Mouse (Mus musculus) cortical plate, adult 2 months (tissue): ENCODE measurements around the gene Nf1. TPM values are rescaled to one million over a fixed set of nuclear protein-coding genes. Genes with fewer than 3 reads are reported as not detected.

Experiments used
- H3K27ac ChIP-seq: fragments of 200-500 bp; 2 replicates; pipeline ENCODE4 v1.5.1; 2012; ENCODE audit warnings: low read length, control low read depth, inconsistent platforms; ENCODE audit not compliant: insufficient read depth
- H3K4me1 ChIP-seq: fragments of 200-500 bp; 2 replicates; pipeline ENCODE4 v1.6.1; 2011; ENCODE audit warnings: low read length; ENCODE audit not compliant: control insufficient read depth, insufficient read depth
- H3K4me3 ChIP-seq: fragments of 200-500 bp; 2 replicates; pipeline ENCODE4 v1.5.1; 2011; ENCODE audit warnings: mild to moderate bottlenecking, low read length, control low read depth; ENCODE audit not compliant: insufficient read depth
- CTCF ChIP-seq: fragments of 200-500 bp; IDR thresholded peaks from 2 replicates; pipeline ENCODE4 v1.5.1; 2011; ENCODE audit warnings: mild to moderate bottlenecking, control low read depth, low read length; ENCODE audit not compliant: insufficient read depth; ENCODE audit errors: extremely low read depth
- POLR2A ChIP-seq: fragments of 200-500 bp; IDR thresholded peaks from 2 replicates; pipeline ENCODE4 v1.6.1; 2011; ENCODE audit warnings: mild to moderate bottlenecking, low read length, control low read depth; ENCODE audit not compliant: insufficient read depth; ENCODE audit errors: extremely low read depth
- polyA plus RNA-seq: library from polyadenylated mRNA; depleted of rRNA; stranded (reverse); fragments of >200 nt; gene quantifications from 2 replicates; pipeline ENCODE4 v1.2.3, GENCODE M21; 2012

Gene Nf1
- polyA plus RNA-seq, 1 experiment = 33.8 TPM

DNA sequence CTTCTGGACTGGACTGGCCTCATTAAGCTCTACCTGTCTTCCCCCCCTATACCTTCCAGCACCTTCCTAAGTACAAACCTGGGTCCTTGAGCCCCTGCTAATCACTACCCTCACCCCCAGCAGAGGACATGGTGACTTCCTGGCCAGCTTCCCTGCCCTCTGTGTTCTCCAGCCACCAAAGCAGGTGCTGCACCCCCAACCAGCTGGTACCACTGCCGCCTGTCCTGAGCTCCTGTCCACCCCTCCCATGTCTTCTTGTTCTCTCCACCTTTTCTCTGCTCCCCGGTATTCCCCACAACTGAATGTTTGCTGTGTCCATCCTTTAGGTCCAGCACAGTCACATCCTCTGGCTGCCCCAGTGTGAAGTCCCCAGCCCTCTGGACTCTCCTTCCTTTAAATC lies 271.0 kb downstream of the Nf1 start:
- Histone ChIP-seq H3K4me1 (peaks cover 11% of the 10 kb centered on the region; the same call in 1 of the 2 replicates), H3K27ac (0 out of 2 replicates have a peak overlapping the region, but pooled peaks have one; percentile 18)
- TF ChIP-seq CTCF = no peak
- TF ChIP-seq POLR2A = no peak

DNA sequence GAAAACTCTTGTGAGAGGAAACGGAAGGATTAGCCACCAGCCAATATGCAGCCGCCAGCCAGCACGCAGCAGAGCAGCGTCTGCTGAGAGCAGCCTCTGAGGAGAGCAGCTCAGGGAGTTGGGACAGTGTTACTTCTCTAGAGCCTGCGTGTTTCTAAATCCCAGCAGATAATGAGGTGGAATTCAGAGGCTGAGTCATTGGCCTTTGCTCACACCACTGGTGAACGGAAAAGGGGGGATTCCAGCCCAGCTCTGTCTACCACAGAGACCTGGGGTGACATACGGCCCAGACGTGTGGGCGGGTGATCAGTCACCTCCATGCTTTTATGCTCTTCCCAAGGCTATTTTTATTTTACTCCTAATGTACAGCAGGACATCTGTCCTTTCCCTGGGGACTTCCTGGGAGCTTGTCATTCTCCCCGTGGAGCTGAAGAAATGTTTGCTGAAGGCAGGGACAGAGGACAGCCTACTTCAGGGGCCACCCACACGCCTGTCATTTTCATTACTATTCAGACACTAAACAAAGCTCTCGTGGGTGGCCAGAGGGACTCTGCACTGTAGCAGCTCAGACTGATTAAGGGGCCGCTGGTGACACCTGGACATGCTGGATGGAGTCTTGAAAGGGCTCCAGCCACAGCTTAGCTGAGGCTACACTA lies 271.6 kb downstream of the Nf1 start:
- no peak for TF ChIP-seq POLR2A
- no peak for TF ChIP-seq CTCF
- 0 out of 2 replicates have a peak overlapping the region, but pooled peaks have one; percentile 8 for H3K27ac ChIP-seq
- no peak overlapping the region for H3K4me3 ChIP-seq
- peaks cover 11% of the 10 kb centered on the region; the same call in 1 of the 2 replicates for H3K4me1 ChIP-seq

More for the DNA sequence above, 271.0 kb downstream of the Nf1 start:
- no peak overlapping the region for H3K4me3 ChIP-seq

DNA sequence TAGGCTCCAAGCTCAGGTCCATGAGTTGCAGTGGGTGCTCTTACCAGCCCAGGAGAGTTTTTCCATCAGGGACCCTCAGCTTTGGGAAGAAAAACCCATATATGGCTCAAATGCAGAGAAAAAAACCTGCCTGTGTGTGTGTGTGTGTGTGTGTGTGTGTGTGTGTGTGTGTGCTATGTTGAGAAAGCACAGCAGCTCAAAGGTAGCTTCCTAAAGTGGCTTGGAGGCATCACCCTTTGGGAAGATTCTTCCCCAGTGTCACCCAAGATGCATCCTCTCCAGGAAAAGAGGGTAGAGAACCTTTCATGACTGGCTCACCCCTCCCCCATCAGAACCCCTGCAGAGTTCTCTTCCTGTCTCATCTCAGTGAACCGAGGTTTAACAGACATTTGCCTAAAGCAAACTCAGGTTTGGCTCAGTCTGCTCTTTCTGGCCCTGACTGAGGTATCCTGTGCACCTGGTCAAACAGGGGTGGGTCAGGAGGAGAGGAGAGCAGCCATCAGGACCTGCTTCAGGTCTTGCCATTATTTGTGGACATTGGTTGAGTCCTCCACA lies 272.6 kb downstream of the Nf1 start:
- TF ChIP-seq POLR2A (no peak), CTCF (no peak)
- no peak overlapping the region for H3K4me3 ChIP-seq
- H3K27ac ChIP-seq = no peak overlapping the region
- H3K4me1 ChIP-seq = peaks cover 11% of the 10 kb centered on the region; the same call in 1 of the 2 replicates

DNA sequence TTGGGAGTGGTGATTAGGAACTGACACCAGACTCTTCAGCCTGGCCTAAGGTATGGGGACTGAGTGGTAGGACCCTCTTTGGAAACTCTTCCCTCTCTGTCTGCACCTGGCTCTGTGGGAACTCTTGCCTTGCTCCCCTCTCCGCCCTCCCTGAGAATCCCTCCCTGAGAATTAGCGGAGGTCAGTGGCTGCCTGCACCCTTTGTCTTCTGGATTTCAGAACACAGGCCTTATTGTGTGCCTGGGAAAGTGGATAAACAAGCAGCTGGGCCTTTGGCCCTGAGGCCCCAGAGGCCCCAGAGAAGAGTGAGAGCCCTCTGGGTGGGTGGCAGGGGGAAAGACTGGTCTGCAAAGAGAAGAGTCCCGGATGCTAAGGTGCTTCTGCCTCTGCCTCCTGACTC lies 273.6 kb downstream of the Nf1 start:
- TF ChIP-seq CTCF = no peak
- TF ChIP-seq POLR2A = no peak
- Histone ChIP-seq H3K4me3 (no peak overlapping the region), H3K27ac (0 out of 2 replicates have a peak overlapping the region, but pooled peaks have one; percentile 8), H3K4me1 (peaks cover 11% of the 10 kb centered on the region; the same call in 1 of the 2 replicates)

DNA sequence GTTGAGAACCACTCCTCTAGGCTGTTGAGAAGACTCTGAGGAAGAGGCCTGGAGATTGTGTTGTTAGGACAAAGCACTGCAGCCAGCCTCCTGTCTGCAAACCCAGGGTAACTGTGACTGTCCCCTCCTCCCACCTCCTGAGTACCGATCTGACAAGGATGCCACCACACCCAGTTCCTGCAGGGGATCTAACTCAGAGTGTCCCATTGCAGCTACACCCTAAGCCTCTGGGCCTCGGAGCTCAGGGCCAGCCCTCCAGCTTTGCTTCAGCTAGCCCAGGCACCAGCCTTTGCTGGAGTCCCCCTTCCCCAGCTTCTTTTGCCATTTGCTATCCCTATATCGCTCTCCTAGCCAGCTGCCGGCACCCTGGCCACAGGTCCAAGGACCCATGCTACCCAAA lies 274.2 kb downstream of the Nf1 start:
- Histone ChIP-seq H3K4me3 (no peak overlapping the region), H3K27ac (no peak overlapping the region), H3K4me1 (peaks cover 11% of the 10 kb centered on the region; the same call in 1 of the 2 replicates)
- TF ChIP-seq CTCF (no peak), POLR2A (no peak)

DNA sequence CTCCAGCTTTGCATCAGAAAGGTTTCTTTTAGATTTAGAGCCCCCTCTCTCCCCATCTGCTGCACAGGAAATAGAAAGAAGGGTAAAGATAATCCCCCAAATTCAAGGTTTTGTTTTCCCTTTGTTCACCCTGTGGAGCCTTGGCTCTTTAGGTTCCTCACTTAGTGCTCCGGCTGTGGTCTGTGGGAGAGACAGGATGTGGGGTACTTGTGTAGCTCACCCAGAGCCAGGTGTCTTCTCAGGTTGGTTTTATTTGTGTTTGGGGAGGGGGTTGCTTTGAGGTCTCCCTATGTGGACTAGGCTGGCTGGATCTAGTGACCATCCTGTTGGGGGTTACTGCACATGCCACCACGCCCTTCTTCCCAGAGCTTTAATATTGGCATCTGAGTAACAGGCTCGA lies 275.4 kb downstream of the Nf1 start:
- Histone ChIP-seq H3K27ac (no peak overlapping the region), H3K4me3 (no peak overlapping the region), H3K4me1 (peaks cover 11% of the 10 kb centered on the region; the same call in 1 of the 2 replicates)
- no peak for TF ChIP-seq POLR2A
- no peak for TF ChIP-seq CTCF

DNA sequence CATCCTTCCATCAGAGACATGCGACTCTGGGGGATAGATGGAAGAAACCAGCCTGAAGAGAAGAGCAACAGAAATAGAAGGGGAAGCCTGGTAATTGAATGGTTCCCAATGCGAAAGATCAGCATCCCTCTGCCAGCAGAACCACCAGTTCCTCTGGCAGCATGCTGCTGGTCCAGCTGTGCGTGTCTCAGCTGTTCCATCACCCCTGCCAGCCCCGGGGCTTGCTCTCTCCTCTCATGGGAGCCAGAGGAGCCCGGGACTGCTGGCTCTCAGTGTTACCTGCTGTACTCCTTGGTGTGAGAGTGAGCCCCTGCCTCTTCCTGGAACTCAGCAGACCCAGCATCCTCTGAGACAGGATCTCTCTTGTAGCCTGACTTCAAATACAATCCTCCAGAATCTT lies 276.4 kb downstream of the Nf1 start:
- no peak overlapping the region for H3K27ac ChIP-seq
- H3K4me1 ChIP-seq = peaks cover 7% of the 10 kb centered on the region; the same call in 1 of the 2 replicates
- H3K4me3 ChIP-seq = no peak overlapping the region
- TF ChIP-seq CTCF = no peak
- no peak for TF ChIP-seq POLR2A

DNA sequence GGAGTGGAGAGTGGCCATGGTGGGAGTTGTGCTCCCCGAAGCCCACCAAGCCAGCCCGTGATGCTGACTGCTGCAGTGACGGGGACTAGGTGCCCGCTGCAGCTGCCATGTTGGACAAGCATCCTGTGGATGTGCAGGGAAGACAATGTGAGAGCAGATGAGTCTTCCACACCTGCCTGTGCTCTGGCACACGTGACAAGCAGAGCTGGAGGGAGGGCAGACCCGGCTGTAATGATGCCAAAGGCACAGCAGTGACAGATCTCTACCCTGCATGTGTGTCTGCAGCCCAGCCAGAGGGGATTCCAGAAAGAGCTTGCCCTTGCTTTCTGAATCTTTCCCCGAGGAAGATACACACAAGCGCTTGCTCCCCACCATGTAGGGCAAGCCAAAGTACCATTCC lies 278.5 kb downstream of the Nf1 start:
- no peak overlapping the region for H3K4me3 ChIP-seq
- TF ChIP-seq POLR2A (no peak), CTCF (no peak)
- H3K27ac ChIP-seq = no peak overlapping the region
- H3K4me1 ChIP-seq = peaks cover 2% of the 10 kb centered on the region; the same call in 1 of the 2 replicates

DNA sequence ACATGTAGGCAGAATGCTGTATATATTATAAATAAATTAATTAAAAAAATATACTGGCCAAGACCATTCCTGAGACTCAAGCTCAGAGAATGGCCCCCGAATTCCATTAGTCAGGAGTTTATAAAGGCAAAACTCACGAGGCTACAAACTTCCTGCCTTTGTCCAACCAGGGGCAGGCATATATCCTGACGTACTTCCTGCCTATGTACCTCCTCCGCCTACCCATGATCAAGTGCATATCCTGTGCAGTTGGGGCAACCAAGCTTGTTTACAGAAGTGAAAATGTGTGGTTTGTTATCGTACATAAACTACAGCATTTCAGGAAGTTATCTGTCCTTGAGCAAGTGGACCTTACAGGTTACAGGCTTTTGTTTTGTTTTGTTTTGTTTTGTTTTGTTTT lies 283.5 kb downstream of the Nf1 start:
- TF ChIP-seq POLR2A (no peak), CTCF (no peak)
- no peak overlapping the region for H3K27ac ChIP-seq
- H3K4me1 ChIP-seq = 0 out of 2 replicates have a peak, but pooled peaks cover 1% of the 10 kb centered on the region
- no peak overlapping the region for H3K4me3 ChIP-seq
